Mouse (Mus musculus) MEL (cell line): Measurements from ENCODE around the gene Tnfrsf25.

Experiments
- MYC ChIP-seq: IDR thresholded peaks from 2 replicates; pipeline ENCODE4 v1.6.1; 2011; ENCODE audit warnings: low read depth, mild to moderate bottlenecking, low read length, improper control_type of control experiment, moderate library complexity
- ZC3H11A ChIP-seq: IDR thresholded peaks from 2 replicates; pipeline ENCODE4 v1.6.1; 2012; ENCODE audit warnings: low read depth, mild to moderate bottlenecking, inconsistent platforms, low read length, improper control_type of control experiment

DNA sequence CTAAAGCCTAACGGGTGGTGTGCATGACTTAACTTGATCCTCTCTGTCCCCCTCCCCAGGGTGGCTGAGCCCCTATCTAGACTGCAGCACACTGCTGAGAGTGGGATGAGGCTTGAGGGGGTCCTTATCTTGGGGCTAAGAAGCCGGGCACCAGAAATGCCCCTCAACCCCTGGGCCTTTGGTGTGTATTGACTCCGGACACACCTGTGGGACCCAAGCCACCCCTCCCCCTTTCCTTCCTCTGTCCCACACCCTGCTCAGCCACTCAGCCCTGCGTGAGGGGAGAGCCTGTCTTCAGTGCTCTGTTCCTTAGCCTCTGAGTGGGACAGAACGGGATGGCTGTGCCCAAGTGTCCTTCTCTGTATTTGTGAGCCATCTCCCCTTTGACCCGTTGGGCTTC is 18.8 kb upstream of the Tnfrsf25 start:
- TF ChIP-seq MYC (no peak), ZC3H11A (no peak)
